Mouse (Mus musculus): ENCODE data around the gene Nexn.

The Nexn gene

GRCm38 (mm10) chr3:152192238-152192931, 73.8 kb downstream of the Nexn start:
- peak in 1 of 2 experiments; percentile 41 for DNase-seq

DNA sequence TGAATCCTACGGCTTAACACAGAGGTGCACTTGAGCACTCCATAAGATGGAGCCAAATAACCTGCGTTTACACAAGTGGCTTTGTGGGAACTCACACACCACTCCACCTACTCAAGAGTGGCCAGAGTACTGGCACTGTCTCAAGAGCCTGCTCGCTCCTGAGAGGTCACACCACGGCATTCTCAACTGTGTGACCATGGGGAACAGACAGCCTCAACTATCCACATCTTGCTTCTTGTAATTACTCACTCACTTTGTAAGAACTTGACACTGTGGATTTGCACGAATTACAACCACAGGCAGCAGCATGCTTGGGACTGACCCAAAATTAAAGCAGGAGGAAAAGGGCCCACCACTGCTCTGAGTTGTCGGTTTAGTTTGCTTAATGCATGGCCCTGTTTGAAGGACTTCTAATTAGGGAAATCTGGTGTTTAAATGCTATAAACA, 74.3 kb downstream of the Nexn start:
- peak; percentile 28 to 36 for DNase-seq

GRCm38 (mm10) chr3:152190679-152191477, 75.3 kb downstream of the Nexn start:
- no peak for DNase-seq

DNA sequence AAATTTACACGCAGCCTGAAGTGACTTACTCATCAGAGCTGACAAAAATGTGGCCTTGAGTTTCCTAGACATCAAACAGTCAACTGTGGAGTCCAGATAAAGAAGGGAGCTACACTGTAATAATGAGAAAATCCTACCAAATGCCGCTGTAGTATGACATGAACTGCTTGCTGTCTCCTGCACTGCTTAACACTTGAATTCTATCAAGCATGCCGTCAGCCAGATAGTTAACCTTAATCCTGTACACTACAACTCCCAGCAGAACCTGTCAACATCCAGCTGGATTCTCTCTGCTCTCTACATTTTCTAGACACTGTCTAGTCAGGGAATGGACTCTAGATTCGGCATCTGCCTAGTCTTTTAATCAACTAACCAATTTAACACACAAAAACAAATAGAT, 76.8 kb downstream of the Nexn start:
- no peak for DNase-seq

Data from cerebellum, postnatal 10 days (tissue).